Mouse (Mus musculus) cerebellum, adult 2 months (tissue): ENCODE data around the gene Syne1.

Experiments used
- CTCF ChIP-seq: fragments of 200-500 bp; IDR thresholded peaks from 2 replicates; pipeline ENCODE4 v1.5.1; 2011; ENCODE audit warnings: low read depth, mild to moderate bottlenecking, control low read depth, low read length, moderate library complexity, borderline replicate concordance; ENCODE audit not compliant: insufficient read depth
- POLR2A ChIP-seq: fragments of 200-500 bp; IDR thresholded peaks from 2 replicates; pipeline ENCODE4 v1.6.1; 2011; ENCODE audit warnings: low read length, control low read depth, borderline replicate concordance; ENCODE audit not compliant: insufficient read depth

DNA sequence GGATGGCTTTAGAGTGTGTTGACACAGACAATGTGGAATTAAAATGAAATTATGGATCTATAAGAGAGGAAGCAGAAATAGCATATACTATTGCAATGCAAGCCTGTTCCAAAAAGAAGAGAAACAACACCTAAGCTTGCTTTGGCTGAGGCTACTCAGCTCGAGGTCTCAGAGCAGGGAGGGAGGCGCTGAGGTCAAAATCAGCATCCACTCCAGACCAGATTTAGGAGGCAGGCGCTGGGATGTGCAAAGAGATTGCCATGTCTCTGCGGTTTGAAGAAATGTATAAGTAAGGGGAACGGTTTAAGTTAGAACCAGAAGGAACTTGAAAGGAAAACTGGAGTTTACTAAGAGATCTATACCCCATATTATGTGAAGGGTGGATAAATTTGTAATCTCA lies 43.2 kb upstream of the Syne1 start:
- no peak for TF ChIP-seq CTCF
- no peak for TF ChIP-seq POLR2A
